Mouse (Mus musculus) neural tube, embryonic 12.5 days (tissue): Measurements from ENCODE around the gene Ube2u. TPM values are rescaled to one million over a fixed set of nuclear protein-coding genes. Genes with fewer than 3 reads are reported as not detected.

Experiments
- ATAC-seq: fragments of 200-750 bp; cut with Nextera tagmentation; 2 replicates; pipeline ENCODE4 v1.8.0; 2017; ENCODE audit warnings: low read depth, mild to moderate bottlenecking, moderate TSS enrichment, moderate library complexity; ENCODE audit not compliant: low FRiP score
- H3K27ac ChIP-seq: fragments of 300-500 bp; sonication (generic); 2 replicates; pipeline ENCODE4 v1.5.1; 2016
- H3K27me3 ChIP-seq: fragments of 300-500 bp; sonication (generic); replicated peaks from 2 replicates; pipeline ENCODE4 v1.6.1; 2016; ENCODE audit warnings: mild to moderate bottlenecking
- H3K36me3 ChIP-seq: fragments of 300-500 bp; sonication (generic); 2 replicates; pipeline ENCODE4 v1.6.1; 2016; ENCODE audit warnings: mild to moderate bottlenecking
- H3K4me1 ChIP-seq: fragments of 300-500 bp; sonication (generic); 2 replicates; pipeline ENCODE4 v1.6.1; 2016
- H3K4me2 ChIP-seq: fragments of 300-500 bp; sonication (generic); replicated peaks from 2 replicates; pipeline ENCODE4 v1.6.1; 2016; ENCODE audit warnings: mild to moderate bottlenecking
- H3K4me3 ChIP-seq: fragments of 300-500 bp; sonication (generic); 2 replicates; pipeline ENCODE4 v1.5.1; 2016
- H3K9ac ChIP-seq: fragments of 300-500 bp; sonication (generic); 2 replicates; pipeline ENCODE4 v1.6.1; 2016; ENCODE audit warnings: mild to moderate bottlenecking
- H3K9me3 ChIP-seq: fragments of 300-500 bp; sonication (generic); 2 replicates; pipeline ENCODE4 v1.6.1; 2016; ENCODE audit warnings: mild to moderate bottlenecking
- WGBS: fragments of 180-500 bp; shearing (Covaris S2); methylation state at CpG from one replicate; pipeline ENCODE4 v1.1.7; 2016; 5-methylcytosine and 5-hydroxymethylcytosine counted together
- polyA plus RNA-seq: library from polyadenylated mRNA; unstranded; fragments of >200 nt; fragmentation: Nextera tagmentation; extraction: Ambion mirVana; gene quantifications from 2 replicates; pipeline ENCODE4 v1.2.1, GENCODE M21; 2016

The Ube2u gene
- polyA plus RNA-seq, 1 experiment from 2014 or later, result 0.44 TPM

DNA sequence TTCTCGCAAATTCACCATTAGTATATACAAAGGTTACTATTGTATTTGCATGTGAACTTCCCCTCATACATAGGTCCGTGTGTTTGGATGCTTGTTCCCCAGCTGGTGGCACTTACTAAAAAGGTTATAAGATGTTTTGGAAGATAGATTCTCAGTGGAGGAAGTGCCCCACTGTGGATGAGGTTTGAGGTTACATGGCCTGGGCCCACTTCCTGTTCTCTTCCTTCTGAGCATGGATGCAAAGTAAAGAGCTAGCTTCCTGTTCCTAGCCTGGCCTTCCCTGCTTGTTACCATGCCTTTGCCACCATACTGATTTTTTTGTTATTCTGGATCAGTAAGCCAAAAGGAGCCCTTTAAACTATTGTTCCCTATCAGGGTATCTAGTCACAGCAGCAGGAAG, 24.7 kb downstream of the Ube2u start:
- no peaks in the 10 kb centered on the region for H3K4me1 ChIP-seq
- H3K4me3 ChIP-seq, result no peak overlapping the region
- H3K27ac ChIP-seq, result no peak overlapping the region
- WGBS, result 81% methylated on average over 2 of the region's 2 CpGs
- no peak overlapping the region for H3K9ac ChIP-seq
- no peak overlapping the region for H3K4me2 ChIP-seq
- no peak for ATAC-seq
- H3K36me3 ChIP-seq, result no peaks in the 10 kb centered on the region
- H3K9me3 ChIP-seq, result 0 out of 2 replicates have a peak, but pooled peaks cover 6% of the 10 kb centered on the region
- no peaks in the 10 kb centered on the region for H3K27me3 ChIP-seq

DNA sequence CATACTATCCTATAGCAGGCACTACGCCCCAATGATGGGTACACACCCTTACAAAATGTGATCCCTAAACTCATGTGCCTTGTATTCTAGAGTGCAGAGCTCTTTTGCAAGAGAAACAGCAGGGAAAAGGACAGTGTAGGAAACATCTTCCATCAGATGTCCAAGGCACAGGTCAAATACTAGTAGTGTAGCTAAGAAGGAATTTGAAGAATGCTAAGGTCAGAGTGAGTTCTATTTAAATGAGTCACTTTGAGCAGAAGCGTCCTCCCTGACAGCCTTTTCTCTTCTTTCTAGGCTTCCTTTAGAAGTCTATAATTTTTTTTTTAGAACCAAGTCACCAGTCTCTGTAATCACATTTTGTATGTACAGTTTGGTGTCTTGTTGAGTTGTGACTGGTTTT, 39.0 kb downstream of the Ube2u start:
- H3K36me3 ChIP-seq, result no peaks in the 10 kb centered on the region
- H3K9ac ChIP-seq, result no peak overlapping the region
- H3K4me3 ChIP-seq, result no peak overlapping the region
- no peak for ATAC-seq
- no peak overlapping the region for H3K4me2 ChIP-seq
- H3K27me3 ChIP-seq, result 0 out of 2 replicates have a peak, but pooled peaks cover 4% of the 10 kb centered on the region
- H3K9me3 ChIP-seq, result no peaks in the 10 kb centered on the region
- no peaks in the 10 kb centered on the region for H3K4me1 ChIP-seq
- WGBS, result 87% methylated on average over 2 of the region's 2 CpGs
- no peak overlapping the region for H3K27ac ChIP-seq

DNA sequence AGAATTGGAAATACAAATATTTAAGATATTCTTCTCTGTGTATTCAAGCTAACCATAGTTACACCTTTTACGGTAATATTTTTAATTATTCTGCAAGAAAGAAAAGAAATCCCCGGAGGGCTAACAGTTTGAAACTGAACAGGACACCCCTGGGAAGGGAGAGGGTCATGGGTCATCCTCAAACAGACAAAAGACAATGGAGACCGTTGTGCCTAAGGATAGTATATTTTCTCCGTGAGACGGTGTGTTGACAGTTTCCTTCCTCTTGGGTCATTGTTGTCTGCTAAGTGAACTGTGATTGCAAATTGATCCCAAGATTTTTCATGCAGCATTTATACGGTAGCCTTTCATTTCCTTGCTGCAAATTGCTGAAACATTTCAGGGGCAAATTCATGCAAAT, 43.9 kb downstream of the Ube2u start:
- WGBS, result 6% methylated on average over 6 of the region's 6 CpGs
- peak; percentile 71 for ATAC-seq
- Histone ChIP-seq H3K27ac (no peak overlapping the region), H3K9me3 (no peaks in the 10 kb centered on the region), H3K4me2 (no peak overlapping the region), H3K4me3 (no peak overlapping the region), H3K36me3 (no peaks in the 10 kb centered on the region), H3K9ac (no peak overlapping the region), H3K27me3 (peaks cover 14% of the 10 kb centered on the region), H3K4me1 (peaks cover 6% of the 10 kb centered on the region; the same call in 1 of the 2 replicates)

DNA sequence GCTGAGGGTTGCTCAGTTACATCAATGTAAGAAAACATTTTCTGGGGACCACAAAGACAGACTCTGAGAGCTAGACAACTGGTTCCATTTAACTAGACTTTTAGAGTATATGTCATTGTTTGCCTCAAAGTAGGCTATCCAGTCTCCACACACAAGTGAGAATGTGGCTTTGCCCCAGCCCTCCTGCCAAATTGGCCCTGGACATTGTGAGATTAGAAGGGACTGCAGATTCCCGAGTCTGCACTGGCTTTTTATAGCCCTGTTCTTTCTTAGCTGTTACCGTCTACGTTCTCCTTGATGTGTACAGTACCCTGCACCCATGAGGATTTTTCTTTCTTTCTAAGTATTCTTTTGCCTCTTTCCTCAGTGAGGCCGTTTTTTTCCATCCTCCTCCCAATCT, 46.1 kb downstream of the Ube2u start:
- ATAC-seq, result no peak
- H3K4me1 ChIP-seq, result peaks cover 10% of the 10 kb centered on the region; the same call in 1 of the 2 replicates
- peaks cover 18% of the 10 kb centered on the region for H3K27me3 ChIP-seq
- H3K9me3 ChIP-seq, result no peaks in the 10 kb centered on the region
- H3K4me2 ChIP-seq, result no peak overlapping the region
- WGBS, result 25% methylated on average over 4 of the region's 4 CpGs
- no peak overlapping the region for H3K9ac ChIP-seq
- no peak overlapping the region for H3K4me3 ChIP-seq
- no peaks in the 10 kb centered on the region for H3K36me3 ChIP-seq
- H3K27ac ChIP-seq, result no peak overlapping the region

DNA sequence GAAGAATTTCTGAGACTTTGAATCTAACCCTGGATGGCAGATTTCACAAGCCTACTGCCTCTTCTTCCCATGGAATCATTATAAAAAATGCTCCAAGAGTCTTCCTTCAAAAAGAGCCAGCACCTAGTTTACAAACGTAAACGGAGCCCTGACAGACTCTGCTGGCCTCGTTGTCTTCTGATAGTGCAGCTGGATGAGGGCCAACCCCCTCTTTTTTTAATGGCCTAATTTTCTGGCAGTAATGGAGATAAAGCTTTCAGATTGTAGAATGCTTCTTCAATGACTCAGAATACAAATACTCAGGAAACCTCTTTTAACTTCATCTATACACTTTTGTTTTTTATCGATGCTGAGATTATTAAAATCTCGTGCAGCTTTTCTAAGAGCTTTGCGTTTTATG, 47.6 kb downstream of the Ube2u start:
- no peak for ATAC-seq
- H3K4me1 ChIP-seq, result peaks cover 10% of the 10 kb centered on the region; the same call in 1 of the 2 replicates
- no peaks in the 10 kb centered on the region for H3K36me3 ChIP-seq
- no peak overlapping the region for H3K9ac ChIP-seq
- no peak overlapping the region for H3K27ac ChIP-seq
- no peak overlapping the region for H3K4me3 ChIP-seq
- WGBS, result 43% methylated on average over 6 of the region's 6 CpGs
- H3K4me2 ChIP-seq, result no peak overlapping the region
- H3K27me3 ChIP-seq, result peaks cover 15% of the 10 kb centered on the region
- H3K9me3 ChIP-seq, result no peaks in the 10 kb centered on the region

DNA sequence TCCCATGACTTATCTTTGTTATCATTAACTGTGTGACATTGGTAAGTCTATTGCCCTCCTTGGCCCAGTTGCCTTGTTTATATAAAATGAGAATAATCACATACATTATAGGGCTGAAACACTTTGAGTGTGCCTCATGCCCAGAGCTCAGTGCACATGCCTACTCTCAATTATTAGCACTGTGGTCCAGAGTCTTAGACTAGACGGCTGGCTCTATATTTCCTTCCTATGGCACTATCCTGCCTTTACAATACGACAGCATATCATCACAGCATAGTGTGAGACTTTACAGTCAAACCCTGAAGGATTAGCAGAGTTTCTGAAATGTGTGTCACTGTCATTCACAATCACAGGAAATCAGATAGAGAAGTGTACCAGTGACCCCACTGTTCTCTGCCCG, 48.4 kb downstream of the Ube2u start:
- H3K27me3 ChIP-seq, result peaks cover 15% of the 10 kb centered on the region

DNA sequence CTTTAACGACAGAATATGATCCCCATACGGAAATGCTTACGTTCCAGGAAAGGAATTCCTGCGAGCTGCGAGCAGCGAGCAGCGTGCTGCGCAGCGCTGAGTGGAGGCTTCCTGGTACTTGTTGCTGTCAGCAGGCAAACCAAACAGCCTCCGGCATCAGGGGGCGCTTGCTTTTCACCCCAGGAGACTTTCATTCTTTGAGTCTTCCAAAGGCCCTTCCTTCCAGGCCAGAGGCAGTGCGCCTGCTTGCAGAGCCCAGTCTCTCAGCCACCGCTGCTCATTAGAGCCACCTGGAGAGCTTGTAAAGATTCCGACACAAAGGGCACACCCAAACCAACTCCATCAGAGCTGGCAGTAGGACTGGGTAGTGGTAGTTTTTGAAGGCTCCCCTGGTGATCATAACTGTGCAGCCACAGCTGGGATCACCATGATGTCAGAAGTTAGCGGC, 48.9 kb downstream of the Ube2u start:
- Histone ChIP-seq H3K9me3 (no peaks in the 10 kb centered on the region), H3K27me3 (peaks cover 15% of the 10 kb centered on the region), H3K9ac (no peak overlapping the region), H3K4me1 (peaks cover 10% of the 10 kb centered on the region; the same call in 1 of the 2 replicates), H3K27ac (no peak overlapping the region), H3K4me2 (peak overlapping the region; percentile 47), H3K4me3 (no peak overlapping the region), H3K36me3 (no peaks in the 10 kb centered on the region)
- ATAC-seq, result 0 out of 2 replicates have a peak, but pooled peaks have one; percentile 44
- 4% methylated on average over 15 of the region's 15 CpGs for WGBS

More for the DNA sequence above, 48.4 kb downstream of the Ube2u start:
- 26% methylated on average over 3 of the region's 3 CpGs for WGBS
- ATAC-seq, result no peak
- Histone ChIP-seq H3K9ac (no peak overlapping the region), H3K9me3 (no peaks in the 10 kb centered on the region), H3K36me3 (no peaks in the 10 kb centered on the region), H3K4me2 (peak overlapping the region; percentile 47), H3K4me3 (no peak overlapping the region), H3K27ac (no peak overlapping the region), H3K4me1 (peaks cover 10% of the 10 kb centered on the region; the same call in 1 of the 2 replicates)

DNA sequence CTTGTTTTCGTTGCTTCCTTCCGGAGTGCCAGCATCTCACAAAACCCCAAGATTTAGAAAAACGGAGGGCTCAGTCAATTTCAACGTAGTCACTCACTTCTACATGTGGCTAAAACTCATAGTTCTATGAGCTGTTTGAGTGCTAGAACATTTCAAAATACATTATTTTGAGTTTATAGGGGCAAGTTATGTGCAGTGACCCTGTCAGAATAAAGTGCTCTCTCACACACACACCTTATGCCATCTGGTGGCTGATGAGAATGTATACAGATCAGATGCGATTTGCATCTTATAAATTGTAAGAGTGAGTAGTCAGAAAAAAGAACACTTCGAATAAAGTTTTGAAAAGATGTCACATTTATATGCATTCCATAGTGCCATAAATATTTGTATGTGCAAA, 55.0 kb downstream of the Ube2u start:
- H3K4me2 ChIP-seq, result no peak overlapping the region
- no peaks in the 10 kb centered on the region for H3K4me1 ChIP-seq
- WGBS, result 82% methylated on average over 6 of the region's 6 CpGs
- ATAC-seq, result no peak
- no peak overlapping the region for H3K4me3 ChIP-seq
- no peak overlapping the region for H3K9ac ChIP-seq
- no peaks in the 10 kb centered on the region for H3K27me3 ChIP-seq
- no peaks in the 10 kb centered on the region for H3K36me3 ChIP-seq
- no peak overlapping the region for H3K27ac ChIP-seq
- H3K9me3 ChIP-seq, result no peaks in the 10 kb centered on the region

DNA sequence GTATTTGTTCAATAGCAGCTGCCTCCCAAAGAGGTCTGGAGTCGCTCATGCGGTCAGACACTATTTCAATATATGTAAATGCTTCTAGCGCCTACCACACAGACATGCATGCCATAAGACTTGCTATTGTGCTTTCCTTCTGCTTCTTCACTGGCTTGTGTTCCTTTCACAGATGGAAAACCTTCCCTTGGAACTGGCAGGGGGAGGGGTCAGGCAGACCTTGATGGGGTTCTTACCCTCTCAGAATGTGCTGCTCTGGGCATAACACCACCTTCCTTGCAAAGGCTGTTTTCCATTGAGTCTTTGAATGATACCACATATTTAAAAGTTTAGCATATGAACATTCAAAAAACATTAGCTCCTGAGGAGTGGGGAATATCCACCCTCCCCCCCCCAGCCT, 56.3 kb downstream of the Ube2u start:
- WGBS, result 45% methylated on average over 3 of the region's 3 CpGs
- H3K4me1 ChIP-seq, result no peaks in the 10 kb centered on the region
- H3K27me3 ChIP-seq, result no peaks in the 10 kb centered on the region
- no peak for ATAC-seq
- H3K4me2 ChIP-seq, result no peak overlapping the region
- H3K4me3 ChIP-seq, result no peak overlapping the region
- no peak overlapping the region for H3K27ac ChIP-seq
- H3K9ac ChIP-seq, result no peak overlapping the region
- H3K36me3 ChIP-seq, result no peaks in the 10 kb centered on the region
- no peaks in the 10 kb centered on the region for H3K9me3 ChIP-seq

DNA sequence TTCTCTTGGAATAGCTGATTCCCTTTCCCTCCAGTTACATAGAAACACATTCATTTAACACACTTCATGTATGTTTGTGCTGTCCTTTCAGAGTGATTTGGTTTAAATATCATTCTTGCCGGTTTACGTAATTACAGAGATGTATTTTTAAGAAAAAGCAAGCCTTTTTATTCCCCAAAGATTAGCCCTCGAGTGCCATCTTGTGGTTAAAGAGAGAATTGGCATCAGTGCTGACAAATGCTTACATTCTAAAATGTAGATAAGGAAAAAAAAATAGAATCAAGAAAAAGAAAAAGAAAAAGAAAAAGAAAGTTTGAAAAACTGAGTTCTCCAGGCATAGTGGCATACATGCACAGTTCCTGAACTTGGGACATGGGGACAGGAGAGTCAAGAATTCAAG, 59.2 kb downstream of the Ube2u start:
- H3K27ac ChIP-seq, result no peak overlapping the region
- H3K36me3 ChIP-seq, result no peaks in the 10 kb centered on the region
- no peaks in the 10 kb centered on the region for H3K4me1 ChIP-seq
- no peak overlapping the region for H3K9ac ChIP-seq
- no peaks in the 10 kb centered on the region for H3K9me3 ChIP-seq
- WGBS, result 7% methylated on average over 3 of the region's 3 CpGs
- H3K27me3 ChIP-seq, result no peaks in the 10 kb centered on the region
- no peak overlapping the region for H3K4me2 ChIP-seq
- no peak overlapping the region for H3K4me3 ChIP-seq
- no peak for ATAC-seq

DNA sequence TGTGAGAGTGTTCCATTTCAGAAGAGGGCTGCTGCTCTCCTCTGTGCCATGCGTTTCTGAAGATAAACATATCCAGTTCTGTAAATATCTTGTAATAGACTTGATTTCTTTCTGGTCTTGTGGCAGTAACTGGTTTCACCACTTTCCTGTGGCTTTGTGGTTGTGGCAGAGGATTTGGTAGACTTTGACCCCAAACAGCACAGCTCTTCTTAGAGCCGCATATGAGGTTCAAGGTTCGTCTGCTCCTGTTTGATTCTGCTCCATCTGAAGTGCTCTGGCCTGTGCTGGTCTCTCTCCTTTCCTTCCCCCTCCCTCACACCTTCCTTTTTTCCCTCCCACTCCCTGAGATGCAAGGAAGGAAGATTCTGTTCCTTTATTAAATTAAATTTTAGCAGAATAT, 60.8 kb downstream of the Ube2u start:
- Histone ChIP-seq H3K36me3 (no peaks in the 10 kb centered on the region), H3K9ac (no peak overlapping the region), H3K27me3 (no peaks in the 10 kb centered on the region), H3K4me2 (no peak overlapping the region), H3K4me3 (no peak overlapping the region), H3K9me3 (no peaks in the 10 kb centered on the region), H3K27ac (no peak overlapping the region), H3K4me1 (no peaks in the 10 kb centered on the region)
- WGBS, result 81% methylated on average over 3 of the region's 3 CpGs
- ATAC-seq, result no peak

DNA sequence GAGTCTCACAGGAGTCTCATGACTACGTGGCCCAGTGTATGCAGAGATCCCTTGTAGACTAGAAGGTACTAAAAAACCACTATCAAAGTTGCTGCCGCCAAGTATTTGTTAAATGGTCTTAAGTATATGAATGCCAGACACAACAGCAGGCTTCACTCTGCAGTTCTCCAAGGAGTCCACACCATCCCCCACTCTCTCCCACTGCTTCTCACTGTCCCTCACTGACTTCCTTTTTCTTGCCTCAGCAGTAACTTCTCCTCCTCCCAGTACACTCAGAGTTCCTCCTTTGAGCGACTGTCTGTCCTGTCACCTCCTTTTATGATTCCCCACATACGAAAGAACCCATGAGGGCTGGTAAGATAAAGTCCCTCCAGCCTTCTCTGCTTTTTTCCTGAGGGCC, 69.3 kb downstream of the Ube2u start:
- Histone ChIP-seq H3K27ac (no peak overlapping the region), H3K9me3 (no peaks in the 10 kb centered on the region), H3K4me2 (no peak overlapping the region), H3K4me3 (no peak overlapping the region), H3K4me1 (no peaks in the 10 kb centered on the region), H3K27me3 (no peaks in the 10 kb centered on the region), H3K9ac (no peak overlapping the region), H3K36me3 (no peaks in the 10 kb centered on the region)
- WGBS, result 71% methylated on average over 4 of the region's 4 CpGs
- no peak for ATAC-seq

DNA sequence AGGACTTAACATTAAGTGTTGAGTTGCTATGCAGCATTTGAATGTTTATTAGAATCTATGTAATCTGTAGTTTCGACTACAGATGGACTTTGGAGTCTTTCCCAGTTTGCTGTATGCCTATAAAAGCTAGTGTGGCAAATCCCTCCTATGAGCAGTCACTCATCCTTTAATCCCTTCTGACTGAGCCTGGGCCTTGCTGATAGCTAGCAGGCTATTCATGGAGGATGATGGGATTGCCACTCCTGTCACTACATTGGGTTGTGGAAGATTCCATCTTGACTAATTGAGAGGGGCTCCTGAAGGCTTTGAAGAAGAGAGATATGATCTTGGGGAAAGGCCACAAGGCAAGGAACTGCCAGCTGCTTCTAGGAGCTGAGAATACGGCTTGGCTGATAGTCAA, 74.6 kb downstream of the Ube2u start:
- Histone ChIP-seq H3K4me3 (no peak overlapping the region), H3K27me3 (no peaks in the 10 kb centered on the region), H3K4me1 (no peaks in the 10 kb centered on the region), H3K9ac (no peak overlapping the region), H3K9me3 (no peaks in the 10 kb centered on the region), H3K36me3 (no peaks in the 10 kb centered on the region), H3K27ac (no peak overlapping the region), H3K4me2 (no peak overlapping the region)
- ATAC-seq, result no peak
- WGBS, result 92% methylated on average over 2 of the region's 2 CpGs
